Mouse (Mus musculus) c-Kit-positive CD71-positive TER-119-positive erythroid progenitor cells, embryonic 14.5 days (primary cell): Measurements from ENCODE around the gene 3110009E18Rik.
A peak's percentile ranks its signal among the peaks of the same experiment; 100 is the strongest.

Experiments used
- DNase-seq: peaks from one replicate; pipeline ENCODE4 v3.0.0-alpha.2; 2013; ENCODE audit warnings: low spot score

3110009E18Rik gene

GRCm38 (mm10) chr1:120196724-120197123 lies 75.7 kb downstream of the 3110009E18Rik start:
- no peak for DNase-seq

GRCm38 (mm10) chr1:120197189-120197588 lies 76.2 kb downstream of the 3110009E18Rik start:
- DNase-seq, result peak; percentile 52

- no peak for DNase-seq
Measured at GRCm38 (mm10) chr1:120198151-120198550, 77.2 kb downstream of the 3110009E18Rik start.

GRCm38 (mm10) chr1:120198942-120199341 lies 78.0 kb downstream of the 3110009E18Rik start:
- no peak for DNase-seq

GRCm38 (mm10) chr1:120202542-120202941 lies 81.6 kb downstream of the 3110009E18Rik start:
- DNase-seq, result no peak

GRCm38 (mm10) chr1:120203836-120204235 lies 82.8 kb downstream of the 3110009E18Rik start:
- DNase-seq, result no peak

- no peak for DNase-seq
Measured at GRCm38 (mm10) chr1:120204834-120205233, 83.8 kb downstream of the 3110009E18Rik start.

- DNase-seq, result no peak
Measured at GRCm38 (mm10) chr1:120207568-120207967, 86.6 kb downstream of the 3110009E18Rik start.

- DNase-seq, result no peak
Measured at GRCm38 (mm10) chr1:120208502-120209230, 87.7 kb downstream of the 3110009E18Rik start.

GRCm38 (mm10) chr1:120220841-120221240 lies 99.9 kb downstream of the 3110009E18Rik start:
- DNase-seq, result no peak

- DNase-seq, result no peak
Measured at GRCm38 (mm10) chr1:120221285-120221684, 100.3 kb downstream of the 3110009E18Rik start.

- DNase-seq, result no peak
Measured at GRCm38 (mm10) chr1:120223613-120224012, 102.6 kb downstream of the 3110009E18Rik start.

- no peak for DNase-seq
Measured at GRCm38 (mm10) chr1:120229723-120230471, 108.9 kb downstream of the 3110009E18Rik start.

- DNase-seq, result no peak
Measured at GRCm38 (mm10) chr1:120231334-120231733, 110.3 kb downstream of the 3110009E18Rik start.

- no peak for DNase-seq
Measured at GRCm38 (mm10) chr1:120232170-120232569, 111.2 kb downstream of the 3110009E18Rik start.

GRCm38 (mm10) chr1:120235631-120236215 lies 114.7 kb downstream of the 3110009E18Rik start:
- no peak for DNase-seq

GRCm38 (mm10) chr1:120236424-120236823 lies 115.4 kb downstream of the 3110009E18Rik start:
- no peak for DNase-seq

GRCm38 (mm10) chr1:120237068-120237467 lies 116.1 kb downstream of the 3110009E18Rik start:
- DNase-seq, result no peak
